Mouse (Mus musculus) E14TG2a.4 (cell line): ENCODE data around the gene Mrtfa.

Source experiments
- CTCF ChIP-seq: conservative IDR thresholded peaks from 2 replicates; pipeline ENCODE4 v1.5.1; 2014; ENCODE audit warnings: low read length
- NANOG ChIP-seq: IDR thresholded peaks from 2 replicates; pipeline ENCODE4 v1.6.1; 2014; ENCODE audit warnings: borderline replicate concordance, low read length, mixed read lengths
- POU5F1 ChIP-seq: IDR thresholded peaks from 2 replicates; pipeline ENCODE4 v1.6.1; 2014; ENCODE audit warnings: low read length, borderline replicate concordance

DNA sequence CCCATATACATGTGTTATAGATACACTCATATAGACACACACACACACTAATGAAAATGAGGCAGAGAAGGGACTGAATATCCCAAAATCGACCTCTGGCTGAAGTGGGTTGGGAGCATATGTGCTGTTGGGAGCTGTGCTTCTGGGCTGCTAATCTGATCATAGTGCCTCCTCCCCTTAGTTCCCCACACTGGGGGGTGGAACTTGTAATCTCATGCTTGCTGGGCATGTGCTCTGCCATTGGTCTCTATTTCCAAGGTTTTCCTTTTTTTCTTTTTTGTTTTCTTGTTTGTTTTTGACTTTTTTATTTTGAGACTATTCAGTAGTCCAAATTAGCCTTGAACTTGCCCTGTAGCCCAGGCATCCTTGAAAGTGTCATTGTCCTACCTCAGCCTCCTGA is 202.2 kb downstream of the Mrtfa start:
- TF ChIP-seq CTCF (no peak), POU5F1 (no peak), NANOG (no peak)
